Mouse (Mus musculus) thymus, postnatal 0 days (tissue): Measurements from ENCODE around the gene Pccb. TPM values are rescaled to one million over a fixed set of nuclear protein-coding genes. Genes with fewer than 3 reads are reported as not detected.
A peak's percentile ranks its signal among the peaks of the same experiment; 100 is the strongest.

Experiments used
- DNase-seq: peaks from one replicate; pipeline ENCODE4 v3.0.0-alpha.2; 2015; ENCODE audit warnings: low spot score
- polyA plus RNA-seq: library from polyadenylated mRNA; unstranded; fragments of >200 nt; fragmentation: Nextera tagmentation; extraction: Ambion mirVana; gene quantifications from 2 replicates; pipeline ENCODE4 v1.2.1, GENCODE M21; 2015

Gene Pccb
- polyA plus RNA-seq, 1 experiment from 2014 or later, result 13.4 TPM

- no peak for DNase-seq
Observed at GRCm38 (mm10) chr9:101045710-101046338, 11.1 kb upstream of the Pccb start.

- no peak for DNase-seq
Observed at GRCm38 (mm10) chr9:101042249-101042648, 7.6 kb upstream of the Pccb start.

GRCm38 (mm10) chr9:101041508-101041907 is 6.8 kb upstream of the Pccb start:
- DNase-seq, result no peak

- DNase-seq, result no peak
Observed at GRCm38 (mm10) chr9:101038634-101039033, 3.9 kb upstream of the Pccb start.

- no peak for DNase-seq
Observed at GRCm38 (mm10) chr9:101037396-101037795, 2.7 kb upstream of the Pccb start.

GRCm38 (mm10) chr9:101036876-101037275 is 2.2 kb upstream of the Pccb start:
- DNase-seq, result no peak

- no peak for DNase-seq
Observed at GRCm38 (mm10) chr9:101035836-101036596, 1.3 kb upstream of the Pccb start.

- DNase-seq, result no peak
Observed at GRCm38 (mm10) chr9:101033761-101034447, 794 bp downstream of the Pccb start.

GRCm38 (mm10) chr9:101018768-101019167 is 15.9 kb downstream of the Pccb start:
- no peak for DNase-seq

GRCm38 (mm10) chr9:101017734-101018516 is 16.8 kb downstream of the Pccb start:
- peak; percentile 32 for DNase-seq

GRCm38 (mm10) chr9:101015324-101015723 is 19.4 kb downstream of the Pccb start:
- no peak for DNase-seq

- no peak for DNase-seq
Observed at GRCm38 (mm10) chr9:101012433-101012832, 22.3 kb downstream of the Pccb start.

GRCm38 (mm10) chr9:101005866-101006265 is 28.8 kb downstream of the Pccb start:
- DNase-seq, result no peak

GRCm38 (mm10) chr9:101003302-101003701 is 31.4 kb downstream of the Pccb start:
- DNase-seq, result no peak

GRCm38 (mm10) chr9:101002841-101003240 is 31.9 kb downstream of the Pccb start:
- no peak for DNase-seq

GRCm38 (mm10) chr9:101002053-101002452 is 32.6 kb downstream of the Pccb start:
- DNase-seq, result peak; percentile 27

GRCm38 (mm10) chr9:100997138-100997537 is 37.6 kb downstream of the Pccb start:
- no peak for DNase-seq

GRCm38 (mm10) chr9:100993937-100994336 is 40.8 kb downstream of the Pccb start:
- peak; percentile 68 for DNase-seq

- no peak for DNase-seq
Observed at GRCm38 (mm10) chr9:100992191-100992590, 42.5 kb downstream of the Pccb start.

- no peak for DNase-seq
Observed at GRCm38 (mm10) chr9:100991321-100991720, 43.4 kb downstream of the Pccb start.

GRCm38 (mm10) chr9:100990609-100991008 is 44.1 kb downstream of the Pccb start:
- no peak for DNase-seq

- no peak for DNase-seq
Observed at GRCm38 (mm10) chr9:100987850-100988249, 46.8 kb downstream of the Pccb start.
